Mouse (Mus musculus) Patski (cell line): Measurements from ENCODE around the gene Prr3. TPM values are rescaled to one million over a fixed set of nuclear protein-coding genes. Genes with fewer than 3 reads are reported as not detected.

ENCODE experiments used
- ATAC-seq: fragments of 100-300 bp; one replicate; pipeline ENCODE4 v1.8.0; 2021
- CTCF ChIA-PET: fragments of 350-600 bp; sonication (Branson Sonifier 250); formaldehyde crosslinking; loops from one replicate; lab custom pipeline; 2022; ENCODE audit warnings: inconsistent platforms; lab: Charles Lee
- POLR2A ChIA-PET: fragments of 350-600 bp; sonication (Branson Sonifier 250); formaldehyde crosslinking; loops from one replicate; lab custom pipeline; 2022; ENCODE audit warnings: antibody characterized with exemption, inconsistent platforms; lab: Charles Lee
- DNase-seq: peaks from one replicate; pipeline ENCODE4 v3.0.0-alpha.2; 2011; ENCODE audit warnings: low read depth, low spot score
- H3K27me3 ChIP-seq: fragments of 371-371 bp; one replicate; pipeline ENCODE4 v1.5.1; 2021
- CTCF ChIP-seq: fragments of 100-300 bp; IDR thresholded peaks from one replicate; pipeline ENCODE4 v1.5.1; 2021
- in situ Hi-C: fragments of 300-500 bp; cut with MboI; formaldehyde crosslinking; loops from 3 replicates; pipeline ENCODE4 v1.11.1; 2018; ENCODE audit warnings: low pct_unique_long_range_greater_than_20kb, mixed read lengths
- polyA plus RNA-seq: library from polyadenylated mRNA; unstranded; gene quantifications from one replicate; pipeline ENCODE4 v1.2.3, GENCODE M21; 2021

The Prr3 gene
- 39.1 TPM for polyA plus RNA-seq

GRCm38 (mm10) chr17:35979401-35980362, at the start of gene Prr3, which contains the start of gene Gnl1:
Gene Prr3, minus strand, starts transcription at chr17:35980236.
Gene Gnl1, plus strand, starts transcription at chr17:35979851.
- ATAC-seq = peak; percentile 82
- ChIA-PET CTCF (interaction anchor here (1.3 to 6.8 kb wide), 2 partner anchors 14 to 81 kb away, joined by 3 to 62 read pairs; no protein-coding TSS in a partner anchor), POLR2A (interaction anchor here (0.6 to 1.4 kb wide), 5 partner anchors 12 to 17 kb away, joined by 3 to 6 read pairs (median 4); no protein-coding TSS in a partner anchor)
- H3K27me3 ChIP-seq = no peaks in the 10 kb centered on the region
- DNase-seq = peak; percentile 82
- no peak for TF ChIP-seq CTCF
- in situ Hi-C loops = no loop called here

- in situ Hi-C loops = no loop called here
- DNase-seq = no peak
- POLR2A ChIA-PET = no interaction called here
- no peaks in the 10 kb centered on the region for H3K27me3 ChIP-seq
- no peak for TF ChIP-seq CTCF
- CTCF ChIA-PET = interaction anchor here (0.8 to 1.8 kb wide), 2 partner anchors 31 to 35 kb away, joined by 3 to 5 read pairs; no protein-coding TSS in a partner anchor
- ATAC-seq = no peak
These were observed 49.0 kb upstream of the Prr3 start for GRCm38 (mm10) chr17:36028879-36029619.

- no peak for TF ChIP-seq CTCF
- ATAC-seq = no peak
- in situ Hi-C loops = no loop called here
- ChIA-PET POLR2A (no interaction called here), CTCF (interaction anchor here (1.4 to 1.8 kb wide), 2 partner anchors 34 kb away, joined by 3 to 5 read pairs; no protein-coding TSS in a partner anchor)
- no peaks in the 10 kb centered on the region for H3K27me3 ChIP-seq
- DNase-seq = no peak
These were observed 47.6 kb upstream of the Prr3 start for GRCm38 (mm10) chr17:36027663-36028062.

GRCm38 (mm10) chr17:36025901-36026300, 45.9 kb upstream of the Prr3 start:
- ChIA-PET POLR2A (no interaction called here), CTCF (interaction anchor here (1.4 kb wide), 2 partner anchors 21 to 32 kb away, joined by 3 to 5 read pairs; no protein-coding TSS in a partner anchor)
- ATAC-seq (no peak), DNase-seq (no peak)
- TF ChIP-seq CTCF = no peak
- in situ Hi-C loops = no loop called here
- no peaks in the 10 kb centered on the region for H3K27me3 ChIP-seq

- TF ChIP-seq CTCF = no peak
These were observed 45.2 kb upstream of the Prr3 start for GRCm38 (mm10) chr17:36025197-36025596.

GRCm38 (mm10) chr17:36023710-36024654, 43.9 kb upstream of the Prr3 start:
- POLR2A ChIA-PET = no interaction called here
- in situ Hi-C loops = no loop called here
- DNase-seq (no peak), ATAC-seq (no peak)
- TF ChIP-seq CTCF = no peak
- H3K27me3 ChIP-seq = no peaks in the 10 kb centered on the region
- CTCF ChIA-PET = interaction anchor here (1.1 to 3.0 kb wide), 3 partner anchors 20 to 30 kb away, joined by 3 to 8 read pairs (median 5); no protein-coding TSS in a partner anchor

More at GRCm38 (mm10) chr17:36025197-36025596, 45.2 kb upstream of the Prr3 start:
- no peaks in the 10 kb centered on the region for H3K27me3 ChIP-seq
- no peak for ATAC-seq
- in situ Hi-C loops = no loop called here
- DNase-seq = no peak
- POLR2A ChIA-PET = no interaction called here
- CTCF ChIA-PET = interaction anchor here (1.4 to 3.0 kb wide), 3 partner anchors 20 to 31 kb away, joined by 3 to 8 read pairs (median 5); no protein-coding TSS in a partner anchor

- no peak for DNase-seq
- no peaks in the 10 kb centered on the region for H3K27me3 ChIP-seq
- in situ Hi-C loops = no loop called here
- CTCF ChIA-PET = interaction anchor here (3.0 kb wide), 1 partner anchor 26 kb away, joined by 8 read pairs; no protein-coding TSS in a partner anchor
- no peak for ATAC-seq
- POLR2A ChIA-PET = no interaction called here
- no peak for TF ChIP-seq CTCF
These were observed 42.9 kb upstream of the Prr3 start for GRCm38 (mm10) chr17:36022922-36023321.

GRCm38 (mm10) chr17:36022098-36022497, 42.1 kb upstream of the Prr3 start:
- ATAC-seq = no peak
- ChIA-PET POLR2A (no interaction called here), CTCF (interaction anchor here (1.6 to 4.4 kb wide), 2 partner anchors 20 to 39 kb away, joined by 4 to 44 read pairs; no protein-coding TSS in a partner anchor)
- in situ Hi-C loops = no loop called here
- no peak for TF ChIP-seq CTCF
- DNase-seq = no peak
- H3K27me3 ChIP-seq = no peaks in the 10 kb centered on the region

- DNase-seq (no peak), ATAC-seq (no peak)
- ChIA-PET CTCF (interaction anchor here (1.3 to 4.4 kb wide), 5 partner anchors 10 to 40 kb away, joined by 3 to 44 read pairs (median 5); no protein-coding TSS in a partner anchor), POLR2A (no interaction called here)
- no peaks in the 10 kb centered on the region for H3K27me3 ChIP-seq
- no peak for TF ChIP-seq CTCF
- in situ Hi-C loops = no loop called here
These were observed 41.3 kb upstream of the Prr3 start for GRCm38 (mm10) chr17:36021309-36021708.
